Mouse (Mus musculus) kidney, postnatal 25 days (tissue): Measurements from ENCODE around the gene St3gal2.
"Not testable (repeated sequence)": the region's sequence is repeated elsewhere in the genome, so short reads cannot be mapped to it uniquely, and the experiment has no call there.

Source experiments
- DNase-seq, 2 experiments: peaks; one replicate each; pipeline ENCODE4 v3.0.0; 2021; ENCODE audit warnings: mixed read lengths in 2 of 2

St3gal2 gene

GRCm38 (mm10) chr8:110945716-110946115, 26.0 kb downstream of the St3gal2 start:
- no peak for DNase-seq

GRCm38 (mm10) chr8:110950065-110950484, 30.4 kb downstream of the St3gal2 start:
- peak; percentile 64 to 72 for DNase-seq

- DNase-seq: no peak
Measured at GRCm38 (mm10) chr8:110954776-110955175, 35.1 kb downstream of the St3gal2 start.

GRCm38 (mm10) chr8:110956619-110957450, 37.1 kb downstream of the St3gal2 start:
- DNase-seq: no peak

GRCm38 (mm10) chr8:110957471-110957870, 37.7 kb downstream of the St3gal2 start:
- DNase-seq: no peak

GRCm38 (mm10) chr8:110958135-110958534, 38.4 kb downstream of the St3gal2 start:
- no peak for DNase-seq

GRCm38 (mm10) chr8:110958553-110958952, 38.8 kb downstream of the St3gal2 start:
- not testable (repeated sequence) for DNase-seq

GRCm38 (mm10) chr8:110959071-110959780, 39.5 kb downstream of the St3gal2 start:
- DNase-seq: no peak

- no peak for DNase-seq
Measured at GRCm38 (mm10) chr8:110959906-110960305, 40.2 kb downstream of the St3gal2 start.

- no peak for DNase-seq
Measured at GRCm38 (mm10) chr8:110963051-110963450, 43.3 kb downstream of the St3gal2 start.

GRCm38 (mm10) chr8:110964666-110965065, 44.9 kb downstream of the St3gal2 start:
- DNase-seq: no peak

- DNase-seq: peak; percentile 85 to 88
Measured at GRCm38 (mm10) chr8:110965594-110965993, 45.9 kb downstream of the St3gal2 start.

GRCm38 (mm10) chr8:110966586-110966985, 46.9 kb downstream of the St3gal2 start:
- DNase-seq: peak; percentile 53 to 67

GRCm38 (mm10) chr8:110967326-110967725, 47.6 kb downstream of the St3gal2 start:
- DNase-seq: no peak

- DNase-seq: peak; percentile 91 to 96
Measured at GRCm38 (mm10) chr8:110969910-110970770, 50.4 kb downstream of the St3gal2 start.

- DNase-seq: not testable (repeated sequence)
Measured at GRCm38 (mm10) chr8:110976532-110976931, 56.8 kb downstream of the St3gal2 start.

GRCm38 (mm10) chr8:110977987-110978386, 58.3 kb downstream of the St3gal2 start:
- not testable (repeated sequence) for DNase-seq

- no peak for DNase-seq
Measured at GRCm38 (mm10) chr8:110981304-110981703, 61.6 kb downstream of the St3gal2 start.

- no peak for DNase-seq
Measured at GRCm38 (mm10) chr8:110987805-110988744, 68.4 kb downstream of the St3gal2 start.

GRCm38 (mm10) chr8:110990017-110990416, 70.3 kb downstream of the St3gal2 start:
- DNase-seq: no peak

- no peak for DNase-seq
Measured at GRCm38 (mm10) chr8:110996641-110997430, 77.1 kb downstream of the St3gal2 start.
